Mouse (Mus musculus): ENCODE measurements at regions not wholly inside any gene's neighbourhood (a gene's known extent, or its start where the extent isn't known, plus 50 kb on each side); places are given as distances from the start of the nearest gene placed in this dataset.

- Histone ChIP-seq H3K27me3 (replicated peaks) (no peaks in the 10 kb centered on the region), H3K4me1 (no peaks in the 10 kb centered on the region), H3K9ac (no peak overlapping the region), H3K4me3 (no peak overlapping the region), H3K9me3 (no peaks in the 10 kb centered on the region), H3K27ac (no peak overlapping the region), H3K4me2 (replicated peaks) (no peak overlapping the region), H3K36me3 (no peaks in the 10 kb centered on the region)
- ATAC-seq (ENCODE audit: low FRiP score, low read depth): no peak
- 91% methylated on average over 3 of the region's 3 CpGs for WGBS
Measured at GRCm38 (mm10) chr15:60193157-60193556, 176.7 kb upstream of the 4933412E24Rik start.

DNA sequence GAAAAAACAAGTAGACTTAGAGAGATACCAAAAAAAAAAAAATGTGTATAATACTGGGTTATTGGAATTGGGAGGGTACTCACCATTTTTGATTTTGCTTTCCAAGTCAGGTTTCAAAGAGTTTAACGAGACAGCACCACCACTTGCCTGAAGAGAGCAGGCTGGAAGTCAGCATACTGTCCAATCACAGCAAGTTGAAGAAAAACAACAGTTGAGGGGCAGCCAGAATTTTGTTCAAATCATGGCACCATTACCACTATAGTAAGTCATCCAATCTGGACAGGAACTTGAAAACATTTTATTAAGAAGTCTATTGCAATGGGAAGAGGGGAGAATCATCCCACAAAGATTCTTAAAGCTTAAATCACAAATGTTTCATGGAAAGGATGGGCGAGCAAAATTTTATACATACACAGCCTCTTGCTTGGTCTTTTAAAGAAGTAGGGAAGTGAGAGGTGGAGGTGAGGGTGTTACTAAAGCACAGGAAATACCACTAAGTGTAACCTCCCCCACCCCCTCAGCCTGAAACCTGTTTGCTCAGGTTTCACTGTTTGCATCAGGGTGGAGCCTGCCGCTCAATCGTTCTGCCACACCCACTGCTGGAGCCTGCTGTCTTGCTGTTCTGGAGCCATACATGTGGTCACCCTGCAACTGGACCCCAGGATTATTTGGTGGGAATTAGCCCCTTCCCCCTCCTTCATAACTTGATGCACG is 170.7 kb upstream of the 4933412E24Rik start:
- Histone ChIP-seq H3K9ac (no peak overlapping the region), H3K4me3 (no peak overlapping the region), H3K27ac (no peak overlapping the region), H3K4me2 (replicated peaks) (no peak overlapping the region), H3K27me3 (replicated peaks) (no peaks in the 10 kb centered on the region), H3K9me3 (no peaks in the 10 kb centered on the region), H3K36me3 (no peaks in the 10 kb centered on the region), H3K4me1 (no peaks in the 10 kb centered on the region)
- no peak for ATAC-seq (ENCODE audit: low FRiP score, low read depth)
- 62% methylated on average over 5 of the region's 5 CpGs for WGBS

DNA sequence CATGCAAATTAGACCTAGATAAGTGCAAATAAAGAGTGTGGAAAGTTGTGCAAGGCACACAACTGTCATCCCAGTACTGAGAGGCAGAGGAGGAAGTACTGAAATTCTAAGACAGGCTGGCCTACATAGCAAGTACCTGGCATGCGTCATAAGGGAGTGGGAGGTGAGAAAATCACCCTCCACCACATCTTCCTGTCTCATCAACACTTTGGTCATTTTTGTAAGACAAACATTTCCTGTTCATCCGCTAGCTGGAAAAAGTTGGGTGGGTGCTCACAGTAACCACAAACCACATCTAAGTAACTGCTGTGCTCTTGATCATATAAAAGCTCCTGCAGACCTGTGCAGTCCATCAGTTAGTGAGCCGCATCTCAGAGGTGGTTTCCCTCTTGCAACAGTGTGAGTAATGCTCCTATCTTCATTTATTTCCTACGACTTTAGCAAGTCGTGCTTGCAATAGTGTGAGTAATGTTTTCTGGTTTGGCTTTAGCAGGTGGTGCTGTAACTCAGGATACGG is 125.2 kb upstream of the 4933412E24Rik start:
- H3K4me3 ChIP-seq: no peak overlapping the region
- H3K27me3 ChIP-seq (replicated peaks): no peaks in the 10 kb centered on the region
- H3K36me3 ChIP-seq: no peaks in the 10 kb centered on the region
- no peak overlapping the region for H3K9ac ChIP-seq
- H3K4me2 ChIP-seq (replicated peaks): no peak overlapping the region
- H3K27ac ChIP-seq: no peak overlapping the region
- no peak for ATAC-seq (ENCODE audit: low FRiP score, low read depth)
- 89% methylated on average over 6 of the region's 6 CpGs for WGBS
- no peaks in the 10 kb centered on the region for H3K9me3 ChIP-seq
- no peaks in the 10 kb centered on the region for H3K4me1 ChIP-seq

DNA sequence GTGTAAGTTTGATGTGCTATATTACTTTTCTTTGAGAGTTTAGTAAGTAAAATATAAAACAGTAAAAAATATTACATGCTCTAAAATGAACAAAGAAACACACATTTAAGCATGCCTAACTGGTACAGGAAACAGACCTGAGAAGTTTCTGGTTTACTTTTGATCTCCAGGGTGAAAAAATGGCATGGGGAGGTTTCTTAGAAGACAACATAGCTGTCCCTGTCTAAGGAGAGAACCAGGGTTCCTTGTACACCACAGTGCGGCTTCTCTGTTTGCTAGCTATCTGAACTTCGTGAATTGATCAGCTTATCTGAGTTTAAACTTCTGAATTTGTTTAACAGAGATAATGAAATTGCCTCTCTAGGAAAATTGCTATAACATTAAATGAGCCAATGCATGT is 120.3 kb upstream of the 4933412E24Rik start:
- Histone ChIP-seq H3K4me3 (no peak overlapping the region), H3K9me3 (no peaks in the 10 kb centered on the region), H3K27me3 (replicated peaks) (no peaks in the 10 kb centered on the region), H3K9ac (no peak overlapping the region), H3K27ac (no peak overlapping the region), H3K36me3 (no peaks in the 10 kb centered on the region), H3K4me1 (no peaks in the 10 kb centered on the region), H3K4me2 (replicated peaks) (no peak overlapping the region)
- ATAC-seq (ENCODE audit: low FRiP score, low read depth): no peak
- 90% methylated on average over 2 of the region's 2 CpGs for WGBS

- H3K4me1 ChIP-seq: no peaks in the 10 kb centered on the region
- no peak for ATAC-seq (ENCODE audit: low FRiP score, low read depth)
- H3K4me3 ChIP-seq: no peak overlapping the region
- no peak overlapping the region for H3K9ac ChIP-seq
- H3K27me3 ChIP-seq (replicated peaks): no peaks in the 10 kb centered on the region
- no peaks in the 10 kb centered on the region for H3K36me3 ChIP-seq
- 56% methylated on average over 1 of the region's 1 CpGs for WGBS
- H3K27ac ChIP-seq: no peak overlapping the region
- H3K4me2 ChIP-seq (replicated peaks): no peak overlapping the region
- no peaks in the 10 kb centered on the region for H3K9me3 ChIP-seq
Measured at GRCm38 (mm10) chr15:60134515-60134914, 118.1 kb upstream of the 4933412E24Rik start.

DNA sequence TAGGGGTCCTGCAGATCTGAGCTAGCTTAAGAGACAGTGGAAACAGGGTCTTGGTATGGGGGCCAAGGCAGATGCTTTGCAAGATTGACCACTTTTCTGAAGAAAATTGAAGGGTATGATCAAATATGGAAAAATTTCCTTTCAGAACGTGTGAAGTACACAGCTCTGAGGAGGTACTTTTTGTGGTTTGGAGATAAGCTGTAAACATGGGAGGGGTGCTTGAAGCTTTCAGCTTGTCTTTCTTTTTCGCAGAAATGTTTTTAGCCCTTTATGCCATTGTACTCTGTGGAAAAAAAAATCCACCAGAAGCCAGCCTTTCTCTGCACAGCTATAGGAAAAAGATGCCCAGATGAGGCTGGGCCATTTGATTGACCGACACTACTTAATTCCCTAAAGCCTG is 116.3 kb upstream of the 4933412E24Rik start:
- Histone ChIP-seq H3K36me3 (no peaks in the 10 kb centered on the region), H3K4me3 (no peak overlapping the region), H3K9ac (no peak overlapping the region), H3K4me1 (no peaks in the 10 kb centered on the region), H3K27me3 (replicated peaks) (no peaks in the 10 kb centered on the region), H3K9me3 (no peaks in the 10 kb centered on the region), H3K4me2 (replicated peaks) (no peak overlapping the region), H3K27ac (no peak overlapping the region)
- ATAC-seq (ENCODE audit: low FRiP score, low read depth): no peak
- 89% methylated on average over 3 of the region's 3 CpGs for WGBS

GRCm38 (mm10) chr15:60124461-60124860 is 108.0 kb upstream of the 4933412E24Rik start:
- no peaks in the 10 kb centered on the region for H3K4me1 ChIP-seq
- H3K27ac ChIP-seq: no peak overlapping the region
- 91% methylated on average over 3 of the region's 3 CpGs for WGBS
- no peak overlapping the region for H3K4me3 ChIP-seq
- H3K27me3 ChIP-seq (replicated peaks): no peaks in the 10 kb centered on the region
- H3K4me2 ChIP-seq (replicated peaks): no peak overlapping the region
- no peaks in the 10 kb centered on the region for H3K36me3 ChIP-seq
- ATAC-seq (ENCODE audit: low FRiP score, low read depth): no peak
- no peak overlapping the region for H3K9ac ChIP-seq
- no peaks in the 10 kb centered on the region for H3K9me3 ChIP-seq

- Histone ChIP-seq H3K9me3 (no peaks in the 10 kb centered on the region), H3K27me3 (replicated peaks) (no peaks in the 10 kb centered on the region), H3K9ac (no peak overlapping the region), H3K4me1 (no peaks in the 10 kb centered on the region), H3K27ac (no peak overlapping the region), H3K36me3 (no peaks in the 10 kb centered on the region), H3K4me2 (replicated peaks) (no peak overlapping the region), H3K4me3 (no peak overlapping the region)
- ATAC-seq (ENCODE audit: low FRiP score, low read depth): no peak
- 85% methylated on average over 1 of the region's 1 CpGs for WGBS
Measured at GRCm38 (mm10) chr15:60119926-60120325, 103.5 kb upstream of the 4933412E24Rik start.

- no peak for ATAC-seq (ENCODE audit: low FRiP score, low read depth)
Measured at GRCm38 (mm10) chr15:60111885-60112284, 95.5 kb upstream of the 4933412E24Rik start.

DNA sequence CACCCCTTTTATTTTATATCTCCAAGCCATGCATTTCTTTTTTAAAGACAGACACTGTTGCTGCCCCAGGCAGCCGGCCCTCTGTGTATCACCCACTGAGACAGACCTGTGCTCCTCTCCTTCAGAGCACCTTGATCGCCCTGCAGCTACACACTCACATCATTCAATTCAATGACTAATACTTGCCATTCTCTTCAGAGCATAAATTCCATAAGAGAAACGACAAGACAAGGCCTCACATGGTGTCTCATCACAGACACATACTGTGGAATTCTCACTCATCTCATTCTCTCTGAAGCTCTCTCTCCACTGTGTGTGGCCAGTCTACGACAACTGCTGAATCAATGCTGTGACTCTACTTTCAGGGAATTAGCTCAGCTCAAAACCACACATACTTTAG is 94.6 kb upstream of the 4933412E24Rik start:
- Histone ChIP-seq H3K36me3 (no peaks in the 10 kb centered on the region), H3K27me3 (replicated peaks) (no peaks in the 10 kb centered on the region), H3K27ac (no peak overlapping the region), H3K9me3 (no peaks in the 10 kb centered on the region), H3K4me1 (no peaks in the 10 kb centered on the region), H3K4me3 (no peak overlapping the region), H3K4me2 (replicated peaks) (no peak overlapping the region), H3K9ac (no peak overlapping the region)
- no peak for ATAC-seq (ENCODE audit: low FRiP score, low read depth)
- 82% methylated on average over 4 of the region's 4 CpGs for WGBS

More at GRCm38 (mm10) chr15:60111885-60112284, 95.5 kb upstream of the 4933412E24Rik start:
- Histone ChIP-seq H3K4me3 (no peak overlapping the region), H3K9ac (no peak overlapping the region), H3K4me1 (no peaks in the 10 kb centered on the region), H3K27ac (no peak overlapping the region), H3K4me2 (replicated peaks) (no peak overlapping the region), H3K36me3 (no peaks in the 10 kb centered on the region), H3K27me3 (replicated peaks) (no peaks in the 10 kb centered on the region), H3K9me3 (no peaks in the 10 kb centered on the region)
- WGBS: 94% methylated on average over 3 of the region's 3 CpGs

DNA sequence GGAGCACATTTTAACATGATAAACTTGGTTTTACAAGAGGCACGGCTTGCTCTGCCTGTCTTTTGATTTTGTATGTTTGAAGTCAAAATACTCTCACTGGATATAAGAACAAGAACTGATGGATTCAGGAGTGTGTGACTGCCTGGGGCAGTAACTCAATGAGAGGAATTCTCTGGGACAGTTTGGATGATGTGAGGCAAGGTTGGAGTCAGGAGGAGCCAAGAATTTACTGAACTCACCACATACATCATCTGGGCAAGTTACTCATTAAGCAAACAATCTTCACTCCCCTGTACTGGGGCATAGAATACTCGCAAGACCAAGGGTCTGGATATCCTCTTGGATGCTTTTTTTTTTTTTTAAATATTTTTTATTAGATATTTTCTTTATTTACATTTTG is 87.7 kb upstream of the 4933412E24Rik start:
- no peak for ATAC-seq (ENCODE audit: low FRiP score, low read depth)
- H3K4me3 ChIP-seq: no peak overlapping the region
- H3K27ac ChIP-seq: no peak overlapping the region
- H3K36me3 ChIP-seq: no peaks in the 10 kb centered on the region
- no peak overlapping the region for H3K4me2 ChIP-seq (replicated peaks)
- H3K4me1 ChIP-seq: no peaks in the 10 kb centered on the region
- H3K9ac ChIP-seq: no peak overlapping the region
- no peaks in the 10 kb centered on the region for H3K9me3 ChIP-seq
- H3K27me3 ChIP-seq (replicated peaks): no peaks in the 10 kb centered on the region
- WGBS: 84% methylated on average over 2 of the region's 2 CpGs

DNA sequence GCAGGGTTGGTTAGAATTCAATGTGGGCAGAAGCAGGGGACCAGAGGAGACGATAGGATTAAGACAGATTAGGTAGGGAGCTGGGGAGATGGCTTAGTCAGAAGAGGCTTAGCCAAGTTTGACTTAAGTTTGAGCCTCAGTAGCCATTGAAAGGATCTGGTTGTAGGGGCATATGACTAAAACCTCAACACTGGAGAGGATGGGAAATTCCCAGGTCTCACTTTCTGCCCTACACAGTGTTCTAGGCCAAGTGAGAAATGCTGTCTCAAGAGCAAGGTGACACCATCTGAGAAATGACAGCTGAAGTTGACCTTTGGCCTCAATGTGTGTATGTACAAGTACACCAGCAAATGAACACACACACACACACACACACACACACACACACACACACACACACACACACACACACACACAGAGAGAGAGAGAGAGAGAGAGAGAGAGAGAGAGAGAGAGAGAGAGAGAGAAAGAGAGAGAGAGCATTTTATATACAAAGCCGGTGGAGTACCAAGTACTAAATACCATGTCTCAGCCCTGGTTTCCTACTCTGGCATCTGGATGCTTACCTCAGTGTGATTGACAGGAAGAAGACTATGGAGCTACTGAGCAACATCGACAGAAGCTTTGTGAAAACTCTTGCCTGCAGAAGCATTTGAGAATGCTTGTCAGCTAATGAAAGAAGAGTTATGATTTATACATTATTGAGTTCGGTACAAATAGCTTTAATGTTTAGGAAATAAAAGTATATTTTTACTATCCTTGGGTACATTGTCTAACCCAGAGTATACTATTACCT is 85.3 kb upstream of the 4933412E24Rik start:
- WGBS: 88% methylated on average over 4 of the region's 4 CpGs
- ATAC-seq (ENCODE audit: low FRiP score, low read depth): no peak
- no peaks in the 10 kb centered on the region for H3K9me3 ChIP-seq

More for the DNA sequence above, 85.3 kb upstream of the 4933412E24Rik start:
- Histone ChIP-seq H3K9ac (no peak overlapping the region), H3K27me3 (replicated peaks) (no peaks in the 10 kb centered on the region), H3K4me3 (no peak overlapping the region), H3K4me2 (replicated peaks) (no peak overlapping the region), H3K36me3 (no peaks in the 10 kb centered on the region), H3K27ac (no peak overlapping the region), H3K4me1 (no peaks in the 10 kb centered on the region)
